Mouse (Mus musculus) limb, embryonic 12.5 days (tissue): ENCODE measurements around the gene Zfp451. TPM values are rescaled to one million over a fixed set of nuclear protein-coding genes. Genes with fewer than 3 reads are reported as not detected.
"Not testable (repeated sequence)": the region's sequence is repeated elsewhere in the genome, so short reads cannot be mapped to it uniquely, and the experiment has no call there.

Experiments
- ATAC-seq: fragments of 200-750 bp; cut with Nextera tagmentation; 2 replicates; pipeline ENCODE4 v1.8.0; 2017; ENCODE audit warnings: low read depth, moderate TSS enrichment; ENCODE audit not compliant: insufficient number of reproducible peaks, insufficient read depth, low FRiP score, low TSS enrichment
- H3K27ac ChIP-seq: fragments of 300-500 bp; sonication (generic); 2 replicates; pipeline ENCODE4 v1.5.1; 2016; ENCODE audit warnings: mild to moderate bottlenecking, moderate library complexity
- H3K27me3 ChIP-seq: fragments of 300-500 bp; sonication (generic); 2 replicates; pipeline ENCODE4 v1.6.1; 2016; ENCODE audit warnings: mild to moderate bottlenecking, moderate library complexity
- H3K36me3 ChIP-seq: fragments of 300-500 bp; sonication (generic); 2 replicates; pipeline ENCODE4 v1.6.1; 2016; ENCODE audit warnings: mild to moderate bottlenecking, moderate library complexity
- H3K4me1 ChIP-seq: fragments of 300-500 bp; sonication (generic); replicated peaks from 2 replicates; pipeline ENCODE4 v1.6.1; 2016
- H3K4me2 ChIP-seq: fragments of 300-500 bp; sonication (generic); 2 replicates; pipeline ENCODE4 v1.6.1; 2016; ENCODE audit warnings: mild to moderate bottlenecking, moderate library complexity
- H3K4me3 ChIP-seq: fragments of 300-500 bp; sonication (generic); replicated peaks from 2 replicates; pipeline ENCODE4 v1.5.1; 2016; ENCODE audit warnings: mild to moderate bottlenecking
- H3K9ac ChIP-seq: fragments of 300-500 bp; sonication (generic); replicated peaks from 2 replicates; pipeline ENCODE4 v1.6.1; 2016; ENCODE audit warnings: mild to moderate bottlenecking, moderate library complexity
- H3K9me3 ChIP-seq: fragments of 300-500 bp; sonication (generic); 2 replicates; pipeline ENCODE4 v1.6.1; 2016; ENCODE audit warnings: mild to moderate bottlenecking, moderate library complexity
- WGBS: fragments of 180-500 bp; shearing (Covaris S2); methylation state at CpG from one replicate; pipeline ENCODE4 v1.1.7; 2016; 5-methylcytosine and 5-hydroxymethylcytosine counted together
- polyA plus RNA-seq: library from polyadenylated mRNA; unstranded; fragments of >200 nt; fragmentation: Nextera tagmentation; extraction: Ambion mirVana; gene quantifications from 2 replicates; pipeline ENCODE4 v1.2.1, GENCODE M21; 2016

Gene Zfp451
- 37.7 and 39.0 TPM in 2 replicates for polyA plus RNA-seq

DNA sequence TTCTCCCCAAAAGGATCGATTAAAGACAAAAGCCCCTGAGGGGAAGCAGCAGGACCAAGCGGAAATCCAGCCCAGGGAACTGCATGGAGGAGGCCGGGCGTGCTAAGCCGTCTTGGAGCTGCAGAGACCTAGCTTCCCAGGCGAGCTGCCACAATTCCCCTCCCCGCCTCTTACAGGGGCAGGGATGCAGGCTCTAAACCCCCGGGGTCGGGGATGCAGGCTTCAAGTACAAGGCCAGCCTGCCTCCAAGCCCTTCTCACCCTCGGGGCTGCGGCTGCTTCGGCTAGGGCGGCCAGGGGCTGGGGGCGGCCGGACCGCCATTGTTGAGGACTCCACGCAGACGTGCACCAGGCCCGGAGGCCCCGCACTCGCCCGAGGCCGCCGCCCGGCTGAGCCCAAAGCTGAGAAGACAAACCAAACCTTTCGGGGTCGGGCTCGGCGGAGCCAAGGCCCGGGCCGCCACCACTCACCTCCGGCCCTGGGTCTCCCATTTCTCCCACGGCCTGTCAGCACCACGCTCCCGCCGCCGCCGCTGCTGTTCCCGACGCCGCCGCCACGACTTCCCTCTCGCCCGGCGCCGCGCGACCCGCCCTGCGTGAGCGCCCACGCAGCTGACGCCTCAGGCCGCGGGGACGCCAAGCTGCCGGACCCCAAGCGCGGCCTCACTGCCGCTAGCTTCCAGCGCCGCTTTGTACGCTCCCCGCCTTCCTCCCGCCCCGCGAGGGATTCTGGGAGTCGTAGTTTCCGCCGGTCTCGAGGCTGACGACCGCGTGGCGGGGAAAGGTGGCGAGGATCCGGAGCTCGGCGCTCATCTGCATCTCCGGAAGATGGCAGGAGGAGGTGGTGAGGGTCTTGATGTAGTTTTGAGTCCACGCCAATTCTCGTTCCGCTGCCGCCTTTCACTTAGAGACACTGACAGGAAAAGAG lies at the start of gene Zfp451:
Zfp451 (minus strand) TSS at position 728 of the 927 bp plus-strand sequence.
- H3K4me1 ChIP-seq = peaks cover 13% of the 10 kb centered on the region
- no peaks in the 10 kb centered on the region for H3K27me3 ChIP-seq
- WGBS = under 1% methylated on average over 85 of the region's 85 CpGs
- H3K9me3 ChIP-seq = 0 out of 2 replicates have a peak, but pooled peaks cover 2% of the 10 kb centered on the region
- peak within 1 kb of the TSS; percentile 94 for H3K4me3 ChIP-seq
- peak within 1 kb of the TSS; percentile 97 for H3K9ac ChIP-seq
- peak; percentile 91 for ATAC-seq
- peak within 1 kb of the TSS; percentile 95 for H3K27ac ChIP-seq
- peak within 1 kb of the TSS; percentile 74 for H3K4me2 ChIP-seq
- H3K36me3 ChIP-seq = peaks cover 35% of the 10 kb centered on the region

DNA sequence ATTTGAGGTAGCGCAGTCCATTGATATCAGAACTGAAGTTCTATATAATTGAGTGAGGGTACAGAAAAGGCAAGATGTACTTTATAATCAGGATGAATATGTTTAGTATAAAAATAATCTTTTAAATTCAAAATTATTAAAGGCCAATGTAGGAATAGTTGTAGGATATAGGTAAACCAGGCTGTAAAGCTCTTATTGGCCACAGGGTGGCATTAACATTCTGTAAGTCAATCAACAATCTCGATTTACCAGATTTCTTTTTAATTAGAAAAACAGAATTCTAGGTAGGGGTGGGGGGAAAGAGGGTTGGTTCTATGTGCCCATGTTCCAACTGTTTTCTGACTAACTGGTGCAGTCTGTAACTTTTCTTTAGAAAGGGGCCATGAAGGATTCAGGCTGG lies 32.4 kb upstream of the Zfp451 start:
- H3K9me3 ChIP-seq = no peaks in the 10 kb centered on the region
- WGBS = 92% methylated on average over 2 of the region's 2 CpGs
- no peak for ATAC-seq

DNA sequence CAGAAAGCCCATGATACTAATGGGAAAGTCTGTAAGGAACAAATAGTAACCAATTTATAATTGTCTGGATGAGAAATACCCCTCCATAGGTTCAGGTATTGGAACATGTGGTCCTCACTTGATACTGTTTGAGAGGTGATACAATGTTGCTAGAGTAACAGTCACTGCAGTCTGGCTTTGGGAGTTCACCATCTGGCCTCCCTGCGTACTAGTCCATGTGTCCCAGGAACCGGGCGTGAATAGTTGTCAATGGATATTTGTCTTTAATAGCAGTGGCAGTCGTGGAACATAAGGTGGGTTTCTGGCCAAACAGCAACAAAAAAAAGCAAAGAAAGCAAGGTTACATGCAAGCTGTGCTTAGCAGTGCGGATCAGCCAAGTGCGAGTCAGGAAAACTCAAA lies 29.4 kb upstream of the Zfp451 start:
- Histone ChIP-seq H3K4me2 (no peak overlapping the region), H3K27ac (no peak overlapping the region), H3K36me3 (no peaks in the 10 kb centered on the region), H3K27me3 (no peaks in the 10 kb centered on the region), H3K4me3 (no peak overlapping the region), H3K9ac (no peak overlapping the region), H3K4me1 (no peaks in the 10 kb centered on the region), H3K9me3 (no peaks in the 10 kb centered on the region)
- WGBS = 82% methylated on average over 6 of the region's 6 CpGs
- no peak for ATAC-seq

More for the DNA sequence above, 32.4 kb upstream of the Zfp451 start:
- Histone ChIP-seq H3K4me3 (no peak overlapping the region), H3K27me3 (no peaks in the 10 kb centered on the region), H3K4me2 (no peak overlapping the region), H3K36me3 (no peaks in the 10 kb centered on the region), H3K4me1 (no peaks in the 10 kb centered on the region), H3K9ac (no peak overlapping the region), H3K27ac (no peak overlapping the region)

DNA sequence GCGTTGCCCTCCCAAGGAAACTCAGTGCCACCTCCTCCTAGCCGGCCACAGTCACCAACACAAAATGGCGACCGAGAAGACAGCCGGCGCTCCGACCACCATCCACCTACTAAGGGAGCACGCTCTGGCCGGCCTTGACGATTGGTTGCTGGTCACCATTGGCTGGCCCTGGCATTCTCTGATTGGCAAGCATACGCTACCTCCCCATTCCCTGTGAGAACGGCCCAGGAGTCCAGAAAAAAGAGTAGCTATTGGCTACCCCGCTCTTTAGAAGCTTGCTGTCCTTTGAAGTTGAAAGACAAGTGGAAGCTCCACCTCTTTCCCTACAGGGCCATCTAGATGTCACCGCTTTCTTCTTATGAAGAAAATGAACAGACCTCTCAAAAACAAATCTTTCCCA lies 24.6 kb upstream of the Zfp451 start:
- H3K9ac ChIP-seq = not testable (repeated sequence)
- 92% methylated on average over 14 of the region's 14 CpGs for WGBS

DNA sequence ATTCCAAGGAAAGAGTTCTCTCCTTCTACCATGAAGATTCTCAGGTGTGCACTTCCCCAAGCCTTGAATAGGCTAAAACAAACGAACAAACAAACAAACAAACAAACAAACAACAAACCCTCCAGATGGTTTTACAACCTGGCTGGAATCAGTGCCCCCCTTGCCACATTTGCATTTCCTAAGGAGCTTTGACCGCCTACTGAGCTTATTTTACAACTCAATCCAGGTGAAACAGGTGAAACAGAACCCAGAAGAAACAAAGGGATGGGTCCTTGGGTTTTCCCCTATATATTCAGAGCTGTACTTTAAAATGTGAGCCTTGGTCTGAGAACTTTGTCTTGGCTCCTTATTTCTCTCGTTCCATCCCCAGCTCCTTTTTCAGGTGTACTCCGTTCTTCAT lies 16.2 kb upstream of the Zfp451 start:
- 66% methylated on average over 4 of the region's 4 CpGs for WGBS
- H3K27me3 ChIP-seq = no peaks in the 10 kb centered on the region
- no peak overlapping the region for H3K27ac ChIP-seq
- no peaks in the 10 kb centered on the region for H3K36me3 ChIP-seq
- 0 out of 2 replicates have a peak, but pooled peaks cover 6% of the 10 kb centered on the region for H3K9me3 ChIP-seq
- no peak overlapping the region for H3K9ac ChIP-seq
- no peak overlapping the region for H3K4me2 ChIP-seq
- no peak overlapping the region for H3K4me3 ChIP-seq
- ATAC-seq = no peak
- no peaks in the 10 kb centered on the region for H3K4me1 ChIP-seq

More for the DNA sequence above, 24.6 kb upstream of the Zfp451 start:
- H3K27me3 ChIP-seq, H3K27ac ChIP-seq, H3K4me1 ChIP-seq, ATAC-seq, H3K4me2 ChIP-seq, H3K9me3 ChIP-seq, H3K36me3 ChIP-seq, H3K4me3 ChIP-seq: not testable (repeated sequence)

DNA sequence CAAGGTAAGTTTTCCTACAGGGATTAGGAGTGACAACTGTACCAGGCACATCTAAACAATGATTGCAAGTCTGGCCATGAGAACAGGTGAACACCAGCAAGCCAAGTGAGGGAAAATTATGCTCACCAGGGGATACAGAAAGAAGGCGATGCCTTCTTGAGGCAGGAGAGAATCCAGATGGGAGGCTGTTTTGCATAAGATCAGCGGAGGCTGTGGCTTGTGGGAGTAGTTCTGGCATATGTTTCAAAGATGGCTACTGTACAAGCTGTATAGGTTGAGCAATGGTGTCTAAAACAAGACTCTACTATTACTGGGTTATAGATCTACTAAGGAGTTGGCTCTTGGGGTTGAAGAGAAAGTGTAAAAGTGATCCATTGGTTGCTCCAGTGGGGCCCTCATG lies 3.5 kb upstream of the Zfp451 start:
- no peak for ATAC-seq
- Histone ChIP-seq H3K36me3 (peaks cover 4% of the 10 kb centered on the region), H3K27me3 (no peaks in the 10 kb centered on the region), H3K4me1 (peaks cover 5% of the 10 kb centered on the region), H3K4me3 (no peak overlapping the region), H3K9me3 (no peaks in the 10 kb centered on the region), H3K9ac (no peak overlapping the region), H3K27ac (no peak overlapping the region), H3K4me2 (no peak overlapping the region)
- WGBS = 83% methylated on average over 2 of the region's 2 CpGs

DNA sequence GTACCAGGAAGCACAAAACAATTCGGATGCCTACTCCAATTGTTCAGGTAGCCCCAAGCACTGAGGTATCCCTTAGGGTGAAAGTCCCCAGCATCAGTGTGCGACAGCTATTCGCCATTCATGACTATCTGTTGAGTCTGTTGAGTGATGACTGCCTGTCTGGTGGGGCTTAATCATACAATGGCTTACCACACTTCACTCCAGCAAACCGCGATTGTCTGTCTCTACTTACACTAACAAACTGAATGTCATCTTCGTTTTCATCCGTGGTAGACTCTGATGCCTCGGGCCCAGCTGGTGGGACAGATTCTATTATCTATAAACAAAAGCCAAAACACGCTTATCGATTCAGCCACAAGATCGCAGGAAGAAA lies 914 bp downstream of the Zfp451 start:
- H3K4me3 ChIP-seq = peak overlapping the region; percentile 94
- no peak for ATAC-seq
- H3K4me1 ChIP-seq = peaks cover 13% of the 10 kb centered on the region
- peak overlapping the region; percentile 74 for H3K4me2 ChIP-seq
- H3K27me3 ChIP-seq = no peaks in the 10 kb centered on the region
- H3K9ac ChIP-seq = peak overlapping the region; percentile 97
- peak overlapping the region; percentile 95 for H3K27ac ChIP-seq
- 17% methylated on average over 11 of the region's 11 CpGs for WGBS
- H3K36me3 ChIP-seq = peaks cover 40% of the 10 kb centered on the region
- H3K9me3 ChIP-seq = 0 out of 2 replicates have a peak, but pooled peaks cover 2% of the 10 kb centered on the region

DNA sequence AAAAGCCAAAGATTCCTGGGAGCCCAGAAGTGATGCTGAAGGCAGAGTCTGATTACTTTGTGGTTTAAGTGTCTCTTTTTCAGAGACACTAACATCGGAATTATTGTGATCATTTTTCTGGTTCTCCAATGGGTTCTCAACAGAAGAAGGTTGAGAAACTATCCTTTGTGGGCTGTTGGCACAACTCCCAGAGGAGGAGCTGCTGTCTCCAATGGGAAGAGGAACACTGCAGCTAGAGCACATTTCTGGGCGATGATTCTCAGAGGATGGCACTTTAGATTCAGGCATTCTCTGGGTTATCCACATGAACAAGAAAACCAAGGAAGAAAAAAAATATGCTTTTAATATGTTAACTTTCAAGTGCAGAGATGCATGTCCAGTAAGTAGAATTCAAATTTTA lies 11.1 kb downstream of the Zfp451 start:
- Histone ChIP-seq H3K4me2 (no peak overlapping the region), H3K27me3 (no peaks in the 10 kb centered on the region), H3K9ac (no peak overlapping the region), H3K4me3 (no peak overlapping the region), H3K9me3 (no peaks in the 10 kb centered on the region), H3K36me3 (peaks cover 83% of the 10 kb centered on the region), H3K4me1 (no peaks in the 10 kb centered on the region), H3K27ac (no peak overlapping the region)
- ATAC-seq = no peak
- 94% methylated on average over 2 of the region's 2 CpGs for WGBS

DNA sequence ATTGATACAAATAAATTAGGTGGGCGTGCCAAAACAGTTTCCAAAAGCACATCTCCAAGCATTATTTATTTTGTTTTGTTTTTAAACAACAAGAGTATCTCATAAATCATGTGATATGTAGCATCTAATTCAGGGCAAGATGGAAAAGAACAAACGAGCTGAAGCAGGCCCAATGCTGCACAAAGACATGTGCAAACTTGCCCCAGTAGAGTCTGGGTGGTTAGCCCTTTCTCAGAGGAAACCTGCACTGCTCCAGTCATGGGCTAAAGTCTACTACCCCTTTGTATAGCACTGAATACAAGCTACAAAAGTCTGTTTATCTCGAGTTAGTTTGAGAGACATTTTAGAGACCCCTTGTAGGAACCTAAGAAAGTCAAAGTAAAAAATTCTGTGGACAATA lies 14.8 kb downstream of the Zfp451 start:
- H3K36me3 ChIP-seq = peaks cover 82% of the 10 kb centered on the region
- H3K4me3 ChIP-seq = no peak overlapping the region
- no peak for ATAC-seq
- H3K27me3 ChIP-seq = no peaks in the 10 kb centered on the region
- WGBS = 88% methylated on average over 3 of the region's 3 CpGs
- H3K4me2 ChIP-seq = no peak overlapping the region
- no peak overlapping the region for H3K27ac ChIP-seq
- H3K9ac ChIP-seq = no peak overlapping the region
- H3K9me3 ChIP-seq = no peaks in the 10 kb centered on the region
- H3K4me1 ChIP-seq = no peaks in the 10 kb centered on the region

DNA sequence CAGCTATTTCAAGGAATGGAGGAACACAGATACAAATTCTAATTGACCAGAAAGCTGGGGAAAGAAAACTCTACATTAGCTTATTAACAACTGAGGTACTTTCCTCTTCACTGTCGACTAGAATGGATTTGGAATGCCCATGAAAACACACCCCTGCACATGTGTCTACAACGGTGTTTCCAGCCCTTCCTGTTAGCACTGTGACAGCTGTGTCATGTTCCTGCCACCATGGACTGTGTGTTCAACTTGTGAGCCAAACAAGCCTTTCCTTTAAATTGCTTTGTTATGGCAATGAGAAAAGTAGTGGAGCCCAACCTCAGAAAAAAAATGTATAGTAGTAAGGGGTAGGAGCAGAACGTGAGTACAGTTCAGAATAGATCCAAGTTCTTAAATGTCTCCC lies 25.9 kb downstream of the Zfp451 start:
- H3K4me2 ChIP-seq = no peak overlapping the region
- peaks cover 22% of the 10 kb centered on the region for H3K36me3 ChIP-seq
- ATAC-seq = no peak
- no peak overlapping the region for H3K9ac ChIP-seq
- no peak overlapping the region for H3K27ac ChIP-seq
- no peak overlapping the region for H3K4me3 ChIP-seq
- H3K27me3 ChIP-seq = no peaks in the 10 kb centered on the region
- H3K9me3 ChIP-seq = no peaks in the 10 kb centered on the region
- no peaks in the 10 kb centered on the region for H3K4me1 ChIP-seq
- 59% methylated on average over 3 of the region's 3 CpGs for WGBS

DNA sequence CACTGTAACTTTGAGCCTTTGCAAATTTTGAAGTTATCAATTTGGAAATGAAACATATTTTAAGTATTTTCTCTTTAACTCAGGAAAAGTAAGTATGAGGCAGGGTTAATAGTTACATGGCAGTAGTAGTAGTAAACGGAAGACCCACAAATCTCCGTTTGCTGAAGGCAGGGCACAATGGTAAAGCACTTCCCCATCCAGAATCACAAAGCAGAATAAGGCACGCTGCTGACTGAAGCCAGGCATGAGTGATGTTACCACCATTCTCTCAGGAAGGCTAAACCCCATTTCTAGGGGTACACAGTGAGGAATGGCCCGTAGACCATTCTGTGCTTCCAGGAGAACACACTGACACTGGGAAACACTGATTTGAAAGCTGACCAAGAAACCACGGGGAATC lies 26.3 kb downstream of the Zfp451 start:
- Histone ChIP-seq H3K9ac (no peak overlapping the region), H3K36me3 (peaks cover 23% of the 10 kb centered on the region), H3K27me3 (no peaks in the 10 kb centered on the region), H3K9me3 (no peaks in the 10 kb centered on the region), H3K4me2 (no peak overlapping the region), H3K27ac (no peak overlapping the region), H3K4me3 (no peak overlapping the region), H3K4me1 (no peaks in the 10 kb centered on the region)
- ATAC-seq = no peak
- WGBS = 88% methylated on average over 5 of the region's 5 CpGs
